Mouse (Mus musculus): ENCODE results near the gene Adh7. TPM values are rescaled to one million over a fixed set of nuclear protein-coding genes. Genes with fewer than 3 reads are reported as not detected.

The Adh7 gene
- polyA plus RNA-seq, 1 experiment from 2014 or later = not detected

GRCm38 (mm10) chr3:138255780-138256550, 38.4 kb downstream of the Adh7 start:
- H3K27me3 ChIP-seq (replicated peaks) = no peaks in the 10 kb centered on the region

DNA sequence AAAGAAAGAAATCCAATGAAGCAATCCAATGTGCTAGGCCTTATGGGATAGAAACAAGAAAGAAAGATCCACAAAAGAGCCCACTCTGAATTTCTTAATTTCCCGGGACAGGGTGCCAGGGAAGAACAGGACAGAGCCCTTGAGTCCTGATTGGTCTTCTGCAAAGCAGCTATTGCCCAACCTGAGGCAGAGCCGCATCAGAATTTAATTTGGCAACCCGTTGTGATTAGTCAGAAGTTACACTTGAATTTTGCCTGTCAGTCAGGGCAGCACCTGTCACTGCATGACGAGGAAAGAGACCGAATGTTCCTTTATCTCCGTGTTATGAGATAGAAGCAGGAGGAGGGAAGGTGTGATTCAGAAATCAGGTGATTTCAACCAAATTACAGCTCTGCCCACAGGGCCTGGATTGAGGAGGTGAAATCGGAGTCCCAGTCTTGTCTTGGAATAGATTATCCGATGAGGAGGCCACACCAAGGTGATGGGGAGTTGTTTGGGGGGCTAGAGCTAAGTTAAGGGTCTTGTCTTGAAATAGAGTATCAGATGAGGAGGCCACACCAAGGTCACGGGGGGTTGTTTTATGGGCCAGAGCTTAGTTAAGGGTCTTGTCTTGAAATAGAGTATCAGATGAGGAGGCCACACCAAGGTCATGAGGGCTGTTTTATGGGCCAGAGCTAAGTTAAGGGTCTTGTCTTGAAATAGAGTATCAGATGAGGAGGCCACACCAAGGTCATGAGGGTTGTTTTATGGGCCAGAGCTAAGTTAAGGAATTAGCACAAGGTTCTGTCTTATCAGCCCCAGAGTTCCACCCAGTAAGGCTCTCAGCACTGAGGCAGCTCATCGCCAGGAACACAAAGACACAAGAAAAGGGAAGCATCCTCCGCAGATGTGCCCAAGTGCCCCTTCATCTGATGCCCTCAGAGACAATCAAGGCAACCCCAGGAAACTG, 43.4 kb downstream of the Adh7 start, which contains the start of gene Adh1:
Adh1 (plus strand) TSS at position 271 of the 949 bp plus-strand sequence.
- H3K27me3 ChIP-seq (replicated peaks) = no peaks in the 10 kb centered on the region
- no peaks in the 10 kb centered on the region for H3K36me3 ChIP-seq
- ATAC-seq (ENCODE audit: insufficient number of reproducible peaks, low FRiP score) = no peak
- H3K27ac ChIP-seq (ENCODE audit: poor library complexity, severe bottlenecking) = no peak within 1 kb of the TSS
- H3K4me2 ChIP-seq = no peak within 1 kb of the TSS
- WGBS = 74% methylated on average over 11 of the region's 11 CpGs
- H3K4me1 ChIP-seq (replicated peaks) = 0 out of 2 replicates have a peak, but pooled peaks cover 2% of the 10 kb centered on the region
- H3K4me3 ChIP-seq = no peak within 1 kb of the TSS
- no peak within 1 kb of the TSS for H3K9ac ChIP-seq
- H3K9me3 ChIP-seq (replicated peaks) = no peaks in the 10 kb centered on the region

More at GRCm38 (mm10) chr3:138255780-138256550, 38.4 kb downstream of the Adh7 start:
- Histone ChIP-seq H3K4me3 (no peak overlapping the region), H3K36me3 (no peaks in the 10 kb centered on the region), H3K9me3 (replicated peaks) (no peaks in the 10 kb centered on the region), H3K27ac (ENCODE audit: poor library complexity, severe bottlenecking) (no peak overlapping the region), H3K4me1 (replicated peaks) (0 out of 2 replicates have a peak, but pooled peaks cover 3% of the 10 kb centered on the region), H3K9ac (no peak overlapping the region), H3K4me2 (no peak overlapping the region)
- WGBS = 55% methylated on average over 9 of the region's 9 CpGs
- ATAC-seq (ENCODE audit: insufficient number of reproducible peaks, low FRiP score) = no peak

- Histone ChIP-seq H3K4me1 (replicated peaks) (no peaks in the 10 kb centered on the region), H3K4me3 (no peak overlapping the region), H3K27me3 (replicated peaks) (no peaks in the 10 kb centered on the region), H3K4me2 (no peak overlapping the region), H3K9me3 (replicated peaks) (no peaks in the 10 kb centered on the region), H3K36me3 (no peaks in the 10 kb centered on the region), H3K9ac (no peak overlapping the region), H3K27ac (ENCODE audit: poor library complexity, severe bottlenecking) (no peak overlapping the region)
- ATAC-seq (ENCODE audit: insufficient number of reproducible peaks, low FRiP score) = no peak
- 16% methylated on average over 4 of the region's 4 CpGs for WGBS
These were observed 45.0 kb downstream of the Adh7 start for GRCm38 (mm10) chr3:138262568-138262967.

DNA sequence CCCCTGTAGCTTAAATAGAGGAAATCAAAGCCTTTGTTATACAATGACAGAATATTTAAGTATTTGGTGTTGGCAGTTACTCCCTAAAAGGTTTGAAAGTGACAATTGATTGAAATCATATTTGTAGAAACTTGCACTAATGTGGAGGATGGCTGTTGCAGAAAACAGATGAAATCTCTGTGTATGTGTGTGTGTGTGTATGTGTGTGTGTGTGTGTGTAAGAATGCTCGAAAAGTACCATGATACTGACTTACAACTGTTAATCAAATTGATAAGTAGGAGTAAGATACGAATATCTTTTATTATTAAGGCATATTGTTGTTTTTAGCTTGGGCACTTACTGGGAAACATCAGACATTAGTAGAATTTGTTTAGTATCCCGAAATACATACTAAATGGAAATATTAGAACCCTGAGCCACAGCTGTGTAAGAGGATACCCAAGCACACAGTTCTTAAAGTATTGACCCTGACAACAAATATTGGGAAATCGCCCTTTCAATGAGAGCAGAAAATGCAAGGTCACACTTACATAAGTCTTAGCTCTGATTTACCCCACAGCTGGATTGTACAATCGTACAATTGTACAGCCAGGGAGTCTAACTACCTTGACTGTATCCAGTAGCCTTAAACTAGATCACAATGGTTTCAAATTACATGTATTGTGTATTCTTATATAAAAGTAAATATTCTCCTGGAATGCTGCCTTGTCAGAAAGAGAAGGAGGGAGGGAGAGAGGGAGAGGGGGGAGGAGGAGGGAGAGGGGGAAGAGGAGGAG, 45.8 kb downstream of the Adh7 start:
- Histone ChIP-seq H3K27me3 (replicated peaks) (no peaks in the 10 kb centered on the region), H3K9me3 (replicated peaks) (no peaks in the 10 kb centered on the region), H3K9ac (no peak overlapping the region), H3K36me3 (no peaks in the 10 kb centered on the region), H3K4me3 (no peak overlapping the region), H3K4me1 (replicated peaks) (no peaks in the 10 kb centered on the region), H3K27ac (ENCODE audit: poor library complexity, severe bottlenecking) (no peak overlapping the region), H3K4me2 (no peak overlapping the region)
- no peak for ATAC-seq (ENCODE audit: insufficient number of reproducible peaks, low FRiP score)
- WGBS = 78% methylated on average over 5 of the region's 5 CpGs

- no peak overlapping the region for H3K4me2 ChIP-seq
- H3K27me3 ChIP-seq (replicated peaks) = no peaks in the 10 kb centered on the region
- H3K36me3 ChIP-seq = no peaks in the 10 kb centered on the region
- no peak overlapping the region for H3K9ac ChIP-seq
- no peak overlapping the region for H3K27ac ChIP-seq (ENCODE audit: poor library complexity, severe bottlenecking)
- no peaks in the 10 kb centered on the region for H3K4me1 ChIP-seq (replicated peaks)
- H3K9me3 ChIP-seq (replicated peaks) = no peaks in the 10 kb centered on the region
- no peak for ATAC-seq (ENCODE audit: insufficient number of reproducible peaks, low FRiP score)
- WGBS = 73% methylated on average over 3 of the region's 3 CpGs
- no peak overlapping the region for H3K4me3 ChIP-seq
These were observed 47.1 kb downstream of the Adh7 start for GRCm38 (mm10) chr3:138264648-138265047.

GRCm38 (mm10) chr3:138270507-138270906, 52.9 kb downstream of the Adh7 start:
- no peak for ATAC-seq (ENCODE audit: insufficient number of reproducible peaks, low FRiP score)
- WGBS = 16% methylated on average over 1 of the region's 1 CpGs
- no peaks in the 10 kb centered on the region for H3K9me3 ChIP-seq (replicated peaks)
- H3K9ac ChIP-seq = no peak overlapping the region
- no peak overlapping the region for H3K4me3 ChIP-seq
- H3K36me3 ChIP-seq = no peaks in the 10 kb centered on the region
- H3K4me1 ChIP-seq (replicated peaks) = no peaks in the 10 kb centered on the region
- H3K27me3 ChIP-seq (replicated peaks) = no peaks in the 10 kb centered on the region
- no peak overlapping the region for H3K4me2 ChIP-seq
- no peak overlapping the region for H3K27ac ChIP-seq (ENCODE audit: poor library complexity, severe bottlenecking)

- 86% methylated on average over 2 of the region's 2 CpGs for WGBS
- Histone ChIP-seq H3K27me3 (replicated peaks) (no peaks in the 10 kb centered on the region), H3K9me3 (replicated peaks) (no peaks in the 10 kb centered on the region), H3K4me3 (no peak overlapping the region), H3K27ac (ENCODE audit: poor library complexity, severe bottlenecking) (no peak overlapping the region), H3K4me2 (no peak overlapping the region), H3K9ac (no peak overlapping the region), H3K36me3 (no peaks in the 10 kb centered on the region), H3K4me1 (replicated peaks) (no peaks in the 10 kb centered on the region)
- no peak for ATAC-seq (ENCODE audit: insufficient number of reproducible peaks, low FRiP score)
These were observed 53.7 kb downstream of the Adh7 start for GRCm38 (mm10) chr3:138271297-138271696.

DNA sequence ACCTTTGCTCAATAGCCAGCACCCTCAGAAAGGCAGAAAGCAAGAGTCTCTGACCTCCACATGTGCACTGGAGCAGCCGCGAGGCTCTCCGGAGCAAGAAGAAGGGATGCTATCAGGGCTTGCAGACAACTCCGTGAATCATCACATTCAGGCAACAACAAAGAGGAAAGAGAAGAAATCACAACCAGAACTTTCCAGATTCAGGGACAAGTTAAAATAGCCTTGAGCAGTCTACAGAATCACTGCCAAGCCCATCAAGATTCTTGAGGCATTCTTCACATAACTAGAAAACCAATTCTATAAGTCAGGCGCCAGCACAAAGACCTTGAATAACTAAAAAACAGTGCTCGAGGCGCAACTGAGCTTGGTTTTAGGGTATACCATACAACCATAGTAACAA, 55.5 kb downstream of the Adh7 start:
- no peak overlapping the region for H3K4me3 ChIP-seq
- no peaks in the 10 kb centered on the region for H3K9me3 ChIP-seq (replicated peaks)
- WGBS = 72% methylated on average over 7 of the region's 7 CpGs
- no peak overlapping the region for H3K9ac ChIP-seq
- H3K27ac ChIP-seq (ENCODE audit: poor library complexity, severe bottlenecking) = no peak overlapping the region
- no peak overlapping the region for H3K4me2 ChIP-seq
- H3K27me3 ChIP-seq (replicated peaks) = no peaks in the 10 kb centered on the region
- H3K36me3 ChIP-seq = no peaks in the 10 kb centered on the region
- H3K4me1 ChIP-seq (replicated peaks) = no peaks in the 10 kb centered on the region
- no peak for ATAC-seq (ENCODE audit: insufficient number of reproducible peaks, low FRiP score)

- H3K9me3 ChIP-seq (replicated peaks) = no peaks in the 10 kb centered on the region
- no peak overlapping the region for H3K9ac ChIP-seq
- no peak overlapping the region for H3K4me2 ChIP-seq
- H3K27ac ChIP-seq (ENCODE audit: poor library complexity, severe bottlenecking) = no peak overlapping the region
- H3K4me3 ChIP-seq = no peak overlapping the region
- H3K36me3 ChIP-seq = no peaks in the 10 kb centered on the region
- no peaks in the 10 kb centered on the region for H3K27me3 ChIP-seq (replicated peaks)
- 54% methylated on average over 3 of the region's 3 CpGs for WGBS
- H3K4me1 ChIP-seq (replicated peaks) = no peaks in the 10 kb centered on the region
- no peak for ATAC-seq (ENCODE audit: insufficient number of reproducible peaks, low FRiP score)
These were observed 57.5 kb downstream of the Adh7 start for GRCm38 (mm10) chr3:138275100-138275499.

GRCm38 (mm10) chr3:138282556-138282955, 65.0 kb downstream of the Adh7 start:
- Histone ChIP-seq H3K27me3 (replicated peaks) (no peaks in the 10 kb centered on the region), H3K4me2 (no peak overlapping the region), H3K4me3 (no peak overlapping the region), H3K27ac (ENCODE audit: poor library complexity, severe bottlenecking) (no peak overlapping the region), H3K4me1 (replicated peaks) (no peaks in the 10 kb centered on the region), H3K36me3 (no peaks in the 10 kb centered on the region), H3K9ac (no peak overlapping the region), H3K9me3 (replicated peaks) (peaks cover 4% of the 10 kb centered on the region; the same call in 1 of the 2 replicates)
- WGBS = 87% methylated on average over 9 of the region's 9 CpGs
- ATAC-seq (ENCODE audit: insufficient number of reproducible peaks, low FRiP score) = no peak
